Mouse (Mus musculus) MEL (cell line): ENCODE measurements around the gene Abca7. TPM values are rescaled to one million over a fixed set of nuclear protein-coding genes. Genes with fewer than 3 reads are reported as not detected.

Source experiments
- DNase-seq: peaks from one replicate; pipeline ENCODE4 v3.0.0; 2011; ENCODE audit warnings: low read depth, low spot score
- H3K27ac ChIP-seq: 2 replicates; pipeline ENCODE4 v1.5.1; 2012; ENCODE audit warnings: low read depth, mild to moderate bottlenecking, control low read depth, low read length, moderate library complexity; ENCODE audit not compliant: control insufficient read depth
- H3K27me3 ChIP-seq, 2 experiments: fragments of 150-350 bp in 1 of 2; sonication (generic) in 1 of 2; 2 replicates each; pipeline ENCODE4 v1.6.1; 2012; ENCODE audit warnings: low read length in 2 of 2, mild to moderate bottlenecking in 2 of 2, improper control_type of control experiment in 1 of 2, moderate library complexity in 1 of 2; ENCODE audit not compliant: insufficient read depth in 2 of 2, control insufficient read depth in 1 of 2
- H3K36me3 ChIP-seq, 2 experiments: 2 replicates each; pipeline ENCODE4 v1.6.1; 2012 to 2014; ENCODE audit warnings: low read length in 2 of 2, improper control_type of control experiment in 1 of 2, inconsistent platforms in 1 of 2, mild to moderate bottlenecking in 1 of 2; ENCODE audit not compliant: insufficient read depth in 2 of 2, control insufficient read depth in 1 of 2
- H3K4me1 ChIP-seq, 2 experiments: fragments of 150-350 bp in 1 of 2; sonication (generic) in 1 of 2; 2 replicates each; pipeline ENCODE4 v1.6.1; 2012; ENCODE audit warnings: low read length in 2 of 2, improper control_type of control experiment in 1 of 2, mild to moderate bottlenecking in 1 of 2; ENCODE audit not compliant: insufficient read depth in 2 of 2, control insufficient read depth in 1 of 2
- H3K4me3 ChIP-seq, 2 experiments: fragments of 150-350 bp in 1 of 2; sonication (generic) in 1 of 2; 2 replicates each; pipeline ENCODE4 v1.5.1; 2012; ENCODE audit warnings: low read depth in 2 of 2, low read length in 2 of 2, mild to moderate bottlenecking in 2 of 2, moderate library complexity in 2 of 2, control low read depth in 1 of 2, improper control_type of control experiment in 1 of 2; ENCODE audit not compliant: control insufficient read depth in 1 of 2, insufficient read depth in 1 of 2
- H3K79me2 ChIP-seq: 2 replicates; pipeline ENCODE4 v1.6.1; 2012; ENCODE audit warnings: mild to moderate bottlenecking, low read length, moderate library complexity; ENCODE audit not compliant: control insufficient read depth, poor library complexity, insufficient read depth
- H3K9ac ChIP-seq: 2 replicates; pipeline ENCODE4 v1.6.1; 2012; ENCODE audit warnings: low read depth, mild to moderate bottlenecking, control low read depth, low read length, moderate library complexity; ENCODE audit not compliant: control insufficient read depth, poor library complexity, severe bottlenecking
- H3K9me3 ChIP-seq: fragments of 150-350 bp; sonication (generic); replicated peaks from 2 replicates; pipeline ENCODE4 v1.6.1; 2012; ENCODE audit warnings: mild to moderate bottlenecking, low read length, improper control_type of control experiment, moderate library complexity; ENCODE audit not compliant: insufficient read depth
- CHD1 ChIP-seq: IDR thresholded peaks from 2 replicates; pipeline ENCODE4 v1.6.1; 2012; ENCODE audit warnings: low read depth, mild to moderate bottlenecking, inconsistent platforms, low read length, improper control_type of control experiment
- CHD2 ChIP-seq: IDR thresholded peaks from 2 replicates; pipeline ENCODE4 v1.6.1; 2011; ENCODE audit warnings: low read length, improper control_type of control experiment
- ELF1 ChIP-seq: IDR thresholded peaks from 2 replicates; pipeline ENCODE4 v1.6.1; 2014; ENCODE audit warnings: low read depth, mild to moderate bottlenecking, inconsistent platforms, low read length, improper control_type of control experiment, moderate library complexity
- EP300 ChIP-seq, 2 experiments: IDR thresholded peaks; 2 replicates each; pipeline ENCODE4 v1.6.1; 2011; ENCODE audit warnings: improper control_type of control experiment in 2 of 2, low read length in 2 of 2, low read depth in 1 of 2, mild to moderate bottlenecking in 1 of 2
- ETS1 ChIP-seq: IDR thresholded peaks from 2 replicates; pipeline ENCODE4 v1.6.1; 2012; ENCODE audit warnings: low read depth, mild to moderate bottlenecking, inconsistent platforms, low read length, improper control_type of control experiment, moderate library complexity
- GATA1 ChIP-seq: IDR thresholded peaks from 2 replicates; pipeline ENCODE4 v1.6.1; 2011; ENCODE audit warnings: low read depth, low read length, improper control_type of control experiment
- HCFC1 ChIP-seq: IDR thresholded peaks from 2 replicates; pipeline ENCODE4 v1.6.1; 2012; ENCODE audit warnings: low read depth, mild to moderate bottlenecking, inconsistent platforms, low read length, improper control_type of control experiment, moderate library complexity
- JUND ChIP-seq: IDR thresholded peaks from 2 replicates; pipeline ENCODE4 v1.6.1; 2011; ENCODE audit warnings: low read depth, mild to moderate bottlenecking, improper control_type of control experiment, low read length
- KAT2A ChIP-seq: conservative IDR thresholded peaks from 2 replicates; pipeline ENCODE4 v1.6.1; 2012; ENCODE audit warnings: low read depth, low read length, improper control_type of control experiment, inconsistent platforms
- MAZ ChIP-seq: IDR thresholded peaks from 2 replicates; pipeline ENCODE4 v1.6.1; 2012; ENCODE audit warnings: low read depth, mild to moderate bottlenecking, inconsistent platforms, low read length, improper control_type of control experiment
- MEF2A ChIP-seq: IDR thresholded peaks from 2 replicates; pipeline ENCODE4 v1.6.1; 2014; ENCODE audit warnings: low read depth, mild to moderate bottlenecking, inconsistent platforms, low read length, improper control_type of control experiment; ENCODE audit not compliant: poor library complexity, insufficient replicate concordance, severe bottlenecking; ENCODE audit errors: extremely low read depth
- MXI1 ChIP-seq: IDR thresholded peaks from 2 replicates; pipeline ENCODE4 v1.6.1; 2011; ENCODE audit warnings: mild to moderate bottlenecking, low read depth, low read length, improper control_type of control experiment
- MYC ChIP-seq: IDR thresholded peaks from 2 replicates; pipeline ENCODE4 v1.6.1; 2011; ENCODE audit warnings: low read depth, mild to moderate bottlenecking, low read length, improper control_type of control experiment, moderate library complexity
- POLR2A ChIP-seq, 2 experiments: IDR thresholded peaks; 2 replicates each; pipeline ENCODE4 v1.6.1; 2011 to 2012; ENCODE audit warnings: low read length in 2 of 2, mild to moderate bottlenecking in 2 of 2, control low read depth in 1 of 2, improper control_type of control experiment in 1 of 2, low read depth in 1 of 2, moderate library complexity in 1 of 2; ENCODE audit not compliant: control insufficient read depth in 1 of 2, insufficient read depth in 1 of 2, poor library complexity in 1 of 2
- POLR2AphosphoS5 ChIP-seq: IDR thresholded peaks from 2 replicates; pipeline ENCODE4 v1.6.1; 2012; ENCODE audit warnings: low read depth, borderline replicate concordance, mild to moderate bottlenecking, inconsistent platforms, low read length, moderate library complexity, mixed read lengths
- RAD21 ChIP-seq: IDR thresholded peaks from 2 replicates; pipeline ENCODE4 v1.6.1; 2011; ENCODE audit warnings: mild to moderate bottlenecking, low read depth, low read length, improper control_type of control experiment
- RCOR1 ChIP-seq: IDR thresholded peaks from 2 replicates; pipeline ENCODE4 v1.6.1; 2012; ENCODE audit warnings: low read depth, mild to moderate bottlenecking, inconsistent platforms, low read length, improper control_type of control experiment
- SIN3A ChIP-seq: IDR thresholded peaks from 2 replicates; pipeline ENCODE4 v1.6.1; 2012; ENCODE audit warnings: low read length, improper control_type of control experiment, inconsistent platforms
- SMC3 ChIP-seq: IDR thresholded peaks from 2 replicates; pipeline ENCODE4 v1.6.1; 2011; ENCODE audit warnings: low read depth, low read length, improper control_type of control experiment
- TAL1 ChIP-seq: IDR thresholded peaks from 2 replicates; pipeline ENCODE4 v1.6.1; 2012; ENCODE audit warnings: mild to moderate bottlenecking, inconsistent platforms, low read length, moderate library complexity, mixed read lengths
- TBP ChIP-seq: IDR thresholded peaks from 2 replicates; pipeline ENCODE4 v1.8.0; 2011; ENCODE audit warnings: low read depth, low read length, improper control_type of control experiment
- TCF12 ChIP-seq: IDR thresholded peaks from 2 replicates; pipeline ENCODE4 v1.6.1; 2014; ENCODE audit warnings: low read depth, mild to moderate bottlenecking, inconsistent platforms, low read length, improper control_type of control experiment, moderate library complexity
- USF1 ChIP-seq: IDR thresholded peaks from 2 replicates; pipeline ENCODE4 v1.6.1; 2014; ENCODE audit warnings: low read depth, mild to moderate bottlenecking, inconsistent platforms, low read length, improper control_type of control experiment, moderate library complexity
- USF2 ChIP-seq, 2 experiments: IDR thresholded peaks; 2 replicates each; pipeline ENCODE4 v1.6.1; 2011 to 2012; ENCODE audit warnings: improper control_type of control experiment in 2 of 2, low read length in 2 of 2, borderline replicate concordance in 1 of 2, inconsistent platforms in 1 of 2, low read depth in 1 of 2, mild to moderate bottlenecking in 1 of 2; ENCODE audit not compliant: insufficient read depth in 1 of 2
- ZC3H11A ChIP-seq: IDR thresholded peaks from 2 replicates; pipeline ENCODE4 v1.6.1; 2012; ENCODE audit warnings: low read depth, mild to moderate bottlenecking, inconsistent platforms, low read length, improper control_type of control experiment
- ZKSCAN1 ChIP-seq: IDR thresholded peaks from 2 replicates; pipeline ENCODE4 v1.6.1; 2012; ENCODE audit warnings: low read depth, mild to moderate bottlenecking, inconsistent platforms, low read length, improper control_type of control experiment, moderate library complexity
- ZMIZ1 ChIP-seq: IDR thresholded peaks from 2 replicates; pipeline ENCODE4 v1.6.1; 2012; ENCODE audit warnings: low read depth, mild to moderate bottlenecking, inconsistent platforms, low read length, improper control_type of control experiment, moderate library complexity
- ZNF384 ChIP-seq: IDR thresholded peaks from 2 replicates; pipeline ENCODE4 v1.6.1; 2012; ENCODE audit warnings: low read depth, mild to moderate bottlenecking, inconsistent platforms, low read length, improper control_type of control experiment
- polyA plus RNA-seq, 2 experiments: library from polyadenylated mRNA; stranded (reverse) in 1 of 2; unstranded in 1 of 2; fragments of >175 nt in 1 of 2; fragments of >200 nt in 1 of 2; gene quantifications; 2 replicates each; pipeline versions ENCODE4 v1.2.1 to v1.2.4; 2012; ENCODE audit warnings: low replicate concordance in 2 of 2, low read depth in 1 of 2; ENCODE audit not compliant: insufficient read length in 2 of 2, insufficient read depth in 1 of 2, missing spikeins in 1 of 2
- total RNA-seq: library from RNA; depleted of rRNA; stranded (reverse); fragments of 300-350 nt; gene quantifications from 2 replicates; pipeline ENCODE4 v1.2.3, GENCODE M21; 2012

Abca7 gene
- total and polyA plus RNA-seq, 3 experiments: 7.7 to 16.8 TPM; not detected in 1

- Histone ChIP-seq H3K27ac (no peak overlapping the region), H3K4me1 (no peaks in the 10 kb centered on the region), H3K27me3 (no peaks in the 10 kb centered on the region), H3K4me3 (no peak overlapping the region), H3K9me3 (no peaks in the 10 kb centered on the region), H3K9ac (no peak overlapping the region), H3K36me3 (no peaks in the 10 kb centered on the region; a peak in 1 of 4 replicates), H3K79me2 (peaks cover 9% of the 10 kb centered on the region; the same call in 1 of the 2 replicates)
- no peak for TF ChIP-seq USF2 (IDR thresholded peaks at IDR 0.05; ENCODE audit: borderline replicate concordance in 1 of 2, insufficient read depth in 1 of 2, low read depth in 1 of 2, low read length in 2 of 2)
- no peak for TF ChIP-seq RCOR1
- TF ChIP-seq MEF2A: no peak
- TF ChIP-seq CHD2: no peak
- TF ChIP-seq TAL1: no peak
- TF ChIP-seq JUND: no peak
- TF ChIP-seq MAZ: no peak
- no peak for TF ChIP-seq SIN3A
- no peak for TF ChIP-seq POLR2AphosphoS5
- TF ChIP-seq ZKSCAN1: no peak
- TF ChIP-seq EP300 (IDR thresholded peaks at IDR 0.05; ENCODE audit: low read depth in 1 of 2, low read length in 2 of 2): no peak
- TF ChIP-seq MYC: no peak
- TF ChIP-seq TCF12: no peak
- no peak for TF ChIP-seq ZNF384
- TF ChIP-seq KAT2A: no peak
- no peak for TF ChIP-seq HCFC1
- no peak for TF ChIP-seq TBP
- TF ChIP-seq POLR2A (IDR thresholded peaks at IDR 0.05; ENCODE audit: control insufficient read depth in 1 of 2, insufficient read depth in 1 of 2, low read depth in 1 of 2, low read length in 2 of 2, poor library complexity in 1 of 2): no peak
- DNase-seq: no peak
These were observed 20.1 kb upstream of the Abca7 start for GRCm38 (mm10) chr10:79976071-79976721.

- Histone ChIP-seq H3K9ac (no peak overlapping the region), H3K27me3 (no peaks in the 10 kb centered on the region), H3K4me1 (no peaks in the 10 kb centered on the region), H3K27ac (no peak overlapping the region), H3K79me2 (peaks cover 13% of the 10 kb centered on the region; the same call in 1 of the 2 replicates), H3K9me3 (no peaks in the 10 kb centered on the region), H3K36me3 (no peaks in the 10 kb centered on the region; a peak in 1 of 4 replicates), H3K4me3 (no peak overlapping the region)
- no peak for TF ChIP-seq MXI1
- no peak for TF ChIP-seq MEF2A
- TF ChIP-seq JUND: no peak
- TF ChIP-seq POLR2A (IDR thresholded peaks at IDR 0.05; ENCODE audit: control insufficient read depth in 1 of 2, insufficient read depth in 1 of 2, low read depth in 1 of 2, low read length in 2 of 2, poor library complexity in 1 of 2): no peak
- TF ChIP-seq ELF1: no peak
- no peak for TF ChIP-seq USF1
- no peak for TF ChIP-seq ZC3H11A
- TF ChIP-seq ETS1: no peak
- TF ChIP-seq ZKSCAN1: no peak
- no peak for TF ChIP-seq MAZ
- no peak for TF ChIP-seq TBP
- no peak for TF ChIP-seq USF2 (IDR thresholded peaks at IDR 0.05; ENCODE audit: borderline replicate concordance in 1 of 2, insufficient read depth in 1 of 2, low read depth in 1 of 2, low read length in 2 of 2)
- no peak for TF ChIP-seq GATA1
- no peak for TF ChIP-seq TAL1
- TF ChIP-seq CHD1: no peak
- TF ChIP-seq RAD21: no peak
- TF ChIP-seq SMC3: no peak
- no peak for TF ChIP-seq ZMIZ1
- TF ChIP-seq POLR2AphosphoS5: no peak
- no peak for DNase-seq
These were observed 19.6 kb upstream of the Abca7 start for GRCm38 (mm10) chr10:79976722-79977107.
